Mouse (Mus musculus) retina, embryonic 14.5 days (tissue): ENCODE data around the gene Prdm1.

ENCODE experiments used
- DNase-seq: peaks from one replicate; pipeline ENCODE4 v3.0.0-alpha.2; 2015; ENCODE audit warnings: low spot score

The Prdm1 gene

GRCm38 (mm10) chr10:44528291-44529082 lies at the start of gene Prdm1:
TSS of gene Prdm1 (minus strand) at chr10:44528501.
- no peak for DNase-seq

GRCm38 (mm10) chr10:44565971-44566370 lies 37.7 kb upstream of the Prdm1 start:
- no peak for DNase-seq

GRCm38 (mm10) chr10:44565109-44565508 lies 36.8 kb upstream of the Prdm1 start:
- no peak for DNase-seq

GRCm38 (mm10) chr10:44556845-44557244 lies 28.5 kb upstream of the Prdm1 start:
- DNase-seq: no peak

GRCm38 (mm10) chr10:44555317-44555716 lies 27.0 kb upstream of the Prdm1 start:
- no peak for DNase-seq

GRCm38 (mm10) chr10:44553648-44554047 lies 25.3 kb upstream of the Prdm1 start:
- DNase-seq: no peak

- DNase-seq: no peak
Measured at GRCm38 (mm10) chr10:44539033-44539578, 10.8 kb upstream of the Prdm1 start.

GRCm38 (mm10) chr10:44538137-44538536 lies 9.8 kb upstream of the Prdm1 start:
- DNase-seq: no peak

GRCm38 (mm10) chr10:44530067-44530360 lies 1.7 kb upstream of the Prdm1 start:
- no peak for DNase-seq

- DNase-seq: peak; percentile 88
Measured at GRCm38 (mm10) chr10:44529218-44530066, 1.1 kb upstream of the Prdm1 start.

- no peak for DNase-seq
Measured at GRCm38 (mm10) chr10:44527651-44528050, 650 bp downstream of the Prdm1 start.

GRCm38 (mm10) chr10:44526751-44527591 lies 1.3 kb downstream of the Prdm1 start:
- peak; percentile 56 for DNase-seq

GRCm38 (mm10) chr10:44520189-44520588 lies 8.1 kb downstream of the Prdm1 start:
- DNase-seq: no peak

GRCm38 (mm10) chr10:44518631-44519030 lies 9.7 kb downstream of the Prdm1 start:
- no peak for DNase-seq

- DNase-seq: no peak
Measured at GRCm38 (mm10) chr10:44513108-44513507, 15.2 kb downstream of the Prdm1 start.

- no peak for DNase-seq
Measured at GRCm38 (mm10) chr10:44511029-44511428, 17.3 kb downstream of the Prdm1 start.

- DNase-seq: no peak
Measured at GRCm38 (mm10) chr10:44508649-44509048, 19.7 kb downstream of the Prdm1 start.

GRCm38 (mm10) chr10:44507984-44508383 lies 20.3 kb downstream of the Prdm1 start:
- DNase-seq: no peak

- DNase-seq: no peak
Measured at GRCm38 (mm10) chr10:44502891-44503290, 25.4 kb downstream of the Prdm1 start.

- DNase-seq: no peak
Measured at GRCm38 (mm10) chr10:44499897-44500519, 28.3 kb downstream of the Prdm1 start.

- no peak for DNase-seq
Measured at GRCm38 (mm10) chr10:44493818-44494492, 34.3 kb downstream of the Prdm1 start.
